Mouse (Mus musculus) embryonic facial prominence, embryonic 13.5 days (tissue): Measurements from ENCODE around the gene Clec4a1. TPM values are rescaled to one million over a fixed set of nuclear protein-coding genes. Genes with fewer than 3 reads are reported as not detected.

Experiments
- ATAC-seq: fragments of 200-750 bp; cut with Nextera tagmentation; 2 replicates; pipeline ENCODE4 v1.8.0; 2017; ENCODE audit warnings: low read depth; ENCODE audit not compliant: insufficient number of reproducible peaks, insufficient read depth, low FRiP score, low TSS enrichment
- H3K27ac ChIP-seq: fragments of 300-500 bp; sonication (generic); 2 replicates; pipeline ENCODE4 v1.5.1; 2015; ENCODE audit warnings: moderate library complexity, mild to moderate bottlenecking, inconsistent platforms
- H3K27me3 ChIP-seq: fragments of 300-500 bp; sonication (generic); 2 replicates; pipeline ENCODE4 v1.6.1; 2015; ENCODE audit warnings: mild to moderate bottlenecking, inconsistent platforms
- H3K36me3 ChIP-seq: fragments of 300-500 bp; sonication (generic); 2 replicates; pipeline ENCODE4 v1.6.1; 2015; ENCODE audit warnings: mild to moderate bottlenecking, inconsistent platforms
- H3K4me1 ChIP-seq: fragments of 300-500 bp; sonication (generic); 2 replicates; pipeline ENCODE4 v1.6.1; 2015; ENCODE audit warnings: inconsistent platforms
- H3K4me2 ChIP-seq: fragments of 300-500 bp; sonication (generic); 2 replicates; pipeline ENCODE4 v1.6.1; 2015; ENCODE audit warnings: moderate library complexity, mild to moderate bottlenecking, inconsistent platforms
- H3K4me3 ChIP-seq: fragments of 300-500 bp; sonication (generic); 2 replicates; pipeline ENCODE4 v1.5.1; 2015; ENCODE audit warnings: mild to moderate bottlenecking, inconsistent platforms
- H3K9ac ChIP-seq: fragments of 300-500 bp; sonication (generic); 2 replicates; pipeline ENCODE4 v1.6.1; 2015; ENCODE audit warnings: mild to moderate bottlenecking, inconsistent platforms
- H3K9me3 ChIP-seq: fragments of 300-500 bp; sonication (generic); 2 replicates; pipeline ENCODE4 v1.6.1; 2016; ENCODE audit warnings: inconsistent platforms
- WGBS: fragments of 180-500 bp; shearing (Covaris S2); methylation state at CpG from one replicate; pipeline ENCODE4 v1.1.7; 2015; ENCODE audit warnings: mixed read lengths; 5-methylcytosine and 5-hydroxymethylcytosine counted together
- polyA plus RNA-seq: library from polyadenylated mRNA; unstranded; fragments of >200 nt; fragmentation: Nextera tagmentation; extraction: Ambion mirVana; gene quantifications from 2 replicates; pipeline ENCODE4 v1.2.1, GENCODE M21; 2015

The Clec4a1 gene
- polyA plus RNA-seq: 1.5 and 2.5 TPM in 2 replicates

DNA sequence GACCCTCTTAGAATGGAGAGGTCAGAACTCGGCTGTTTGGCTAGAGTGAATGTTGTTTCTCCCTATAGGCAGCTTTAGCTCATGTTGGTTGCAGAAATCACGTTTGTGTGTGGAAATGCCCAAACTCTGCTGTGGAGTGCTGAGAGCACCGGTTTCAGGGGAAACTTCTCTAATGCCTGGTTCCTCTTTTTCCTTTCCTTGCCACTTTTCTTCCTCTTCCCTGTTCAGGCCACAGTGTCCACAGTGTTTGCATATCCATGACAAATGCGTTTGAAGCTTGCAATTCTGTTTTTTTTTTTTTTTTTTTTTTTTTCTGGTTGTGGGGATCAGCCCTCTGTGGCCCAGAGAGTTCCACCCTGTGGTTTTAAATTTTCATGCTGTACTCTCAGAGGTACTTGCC is at the start of gene Clec4a1:
Clec4a1 (plus strand) TSS at position 398 of the 400 bp plus-strand sequence.
- no peaks in the 10 kb centered on the region for H3K36me3 ChIP-seq
- H3K9me3 ChIP-seq: no peaks in the 10 kb centered on the region
- WGBS: 65% methylated on average over 4 of the region's 4 CpGs
- ATAC-seq: no peak
- no peak within 1 kb of the TSS for H3K4me3 ChIP-seq
- no peaks in the 10 kb centered on the region for H3K27me3 ChIP-seq
- H3K4me1 ChIP-seq: no peaks in the 10 kb centered on the region
- H3K4me2 ChIP-seq: no peak within 1 kb of the TSS
- H3K9ac ChIP-seq: no peak within 1 kb of the TSS
- no peak within 1 kb of the TSS for H3K27ac ChIP-seq

DNA sequence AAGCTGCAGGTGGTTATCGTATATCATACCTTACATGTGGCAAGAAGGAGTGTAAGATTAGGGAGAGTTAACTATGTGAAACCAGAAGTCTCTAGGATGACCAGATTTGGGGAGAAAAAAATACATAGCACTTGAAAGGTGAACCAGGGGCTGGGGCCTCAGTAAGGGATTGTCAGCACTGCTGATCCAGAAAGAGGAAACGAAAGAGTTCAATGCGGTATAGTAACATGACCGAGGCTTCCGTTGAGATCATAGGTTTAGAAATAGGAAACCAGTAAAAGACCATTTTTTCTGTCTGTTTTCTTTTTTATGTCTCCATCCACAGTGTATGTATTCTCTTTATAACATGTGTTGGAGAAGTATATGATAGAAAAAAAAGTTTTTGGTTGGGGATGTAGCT is 48.8 kb upstream of the Clec4a1 start:
- Histone ChIP-seq H3K4me2 (no peak overlapping the region), H3K27me3 (no peaks in the 10 kb centered on the region), H3K27ac (no peak overlapping the region), H3K36me3 (no peaks in the 10 kb centered on the region), H3K9me3 (no peaks in the 10 kb centered on the region), H3K4me3 (no peak overlapping the region), H3K4me1 (peaks cover 12% of the 10 kb centered on the region), H3K9ac (no peak overlapping the region)
- no peak for ATAC-seq
- 94% methylated on average over 5 of the region's 5 CpGs for WGBS

DNA sequence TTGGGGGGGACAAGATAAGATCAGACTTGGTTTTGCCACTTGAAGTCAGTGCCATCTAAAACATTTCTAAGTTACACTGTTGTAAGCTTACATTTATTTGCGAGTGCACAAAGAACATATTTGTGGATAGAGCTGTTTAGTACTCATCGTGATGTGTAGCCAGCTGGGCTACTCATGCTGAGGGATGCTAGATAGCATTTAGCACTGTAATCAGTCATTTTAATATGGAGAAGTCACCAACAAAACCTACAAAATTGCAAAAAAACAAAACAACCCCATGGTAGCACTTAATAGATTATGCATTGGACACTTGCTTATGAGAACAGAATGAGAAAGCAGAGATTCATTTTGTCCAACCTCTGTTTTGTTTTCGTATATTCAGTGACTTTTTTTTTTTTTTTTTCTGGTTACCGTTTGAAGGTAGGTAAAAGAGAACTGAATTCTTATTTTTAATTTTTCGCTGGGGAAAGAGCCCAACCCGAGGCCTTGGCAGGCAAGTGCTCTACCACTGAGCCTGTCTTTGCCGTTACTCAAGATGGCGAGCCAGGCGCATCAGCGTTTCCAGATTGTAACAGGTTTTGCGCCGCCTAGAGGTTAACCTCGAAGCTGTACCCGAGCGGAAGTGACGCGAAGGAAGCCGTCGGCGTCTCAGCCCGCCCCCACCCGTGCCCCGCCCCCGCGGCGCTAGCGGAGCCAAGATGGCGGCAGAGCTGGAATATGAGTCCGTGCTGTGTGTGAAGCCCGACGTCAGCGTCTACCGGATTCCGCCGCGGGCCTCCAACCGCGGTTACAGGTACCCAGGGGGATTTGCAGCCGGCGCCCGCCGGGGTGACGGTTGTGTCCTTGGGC is 47.6 kb upstream of the Clec4a1 start, which contains the start of gene Necap1:
Necap1 (plus strand) TSS at position 604 of the 849 bp plus-strand sequence.
- peak; percentile 90 for ATAC-seq
- H3K4me1 ChIP-seq: peaks cover 16% of the 10 kb centered on the region
- H3K9ac ChIP-seq: peak within 1 kb of the TSS; percentile 88
- WGBS: 8% methylated on average over 43 of the region's 43 CpGs
- peak within 1 kb of the TSS; percentile 60 for H3K4me2 ChIP-seq
- H3K9me3 ChIP-seq: no peaks in the 10 kb centered on the region
- no peaks in the 10 kb centered on the region for H3K27me3 ChIP-seq
- 0 out of 2 replicates have a peak, but pooled peaks cover 6% of the 10 kb centered on the region for H3K36me3 ChIP-seq
- H3K27ac ChIP-seq: peak within 1 kb of the TSS; percentile 87
- H3K4me3 ChIP-seq: peak within 1 kb of the TSS; percentile 80

DNA sequence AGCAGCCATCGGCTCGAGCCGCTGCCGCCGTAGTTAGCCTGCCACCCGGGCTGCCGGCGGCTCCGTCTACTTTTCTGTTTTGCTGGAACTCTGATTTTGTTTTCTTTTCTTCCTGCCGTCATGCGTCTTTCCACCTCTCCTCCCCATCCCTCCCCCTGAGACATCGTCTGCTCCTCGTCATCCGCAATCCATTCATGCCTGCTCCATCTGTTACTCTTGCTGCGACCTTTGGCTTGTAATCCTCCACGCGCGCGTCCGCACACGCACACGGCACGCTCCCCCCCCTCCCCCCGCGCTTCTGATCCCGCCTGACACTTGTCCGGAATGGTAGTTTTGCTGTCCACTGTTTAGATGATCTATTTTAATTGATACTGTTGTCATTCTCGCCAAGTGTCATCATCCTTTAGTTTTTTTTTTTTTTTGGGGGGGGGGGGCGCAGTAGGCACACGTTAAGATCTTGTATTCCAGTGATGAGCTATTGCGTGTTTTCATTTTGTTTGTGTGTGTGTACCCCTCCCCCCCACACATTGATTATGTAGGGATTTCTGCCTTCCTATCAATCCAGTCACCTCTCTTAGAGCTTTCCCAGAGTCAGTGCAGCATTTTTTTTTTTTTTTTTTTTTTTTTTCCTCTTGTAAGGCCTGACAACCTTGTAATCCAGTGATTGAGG is 46.8 kb upstream of the Clec4a1 start:
- peak overlapping the region; percentile 87 for H3K27ac ChIP-seq
- H3K9ac ChIP-seq: peak overlapping the region; percentile 88
- H3K4me2 ChIP-seq: peak overlapping the region; percentile 60
- under 1% methylated on average over 31 of the region's 31 CpGs for WGBS
- no peaks in the 10 kb centered on the region for H3K27me3 ChIP-seq
- H3K4me3 ChIP-seq: peak overlapping the region; percentile 80
- ATAC-seq: no peak
- peaks cover 16% of the 10 kb centered on the region for H3K4me1 ChIP-seq
- no peaks in the 10 kb centered on the region for H3K9me3 ChIP-seq
- H3K36me3 ChIP-seq: peaks cover 8% of the 10 kb centered on the region

DNA sequence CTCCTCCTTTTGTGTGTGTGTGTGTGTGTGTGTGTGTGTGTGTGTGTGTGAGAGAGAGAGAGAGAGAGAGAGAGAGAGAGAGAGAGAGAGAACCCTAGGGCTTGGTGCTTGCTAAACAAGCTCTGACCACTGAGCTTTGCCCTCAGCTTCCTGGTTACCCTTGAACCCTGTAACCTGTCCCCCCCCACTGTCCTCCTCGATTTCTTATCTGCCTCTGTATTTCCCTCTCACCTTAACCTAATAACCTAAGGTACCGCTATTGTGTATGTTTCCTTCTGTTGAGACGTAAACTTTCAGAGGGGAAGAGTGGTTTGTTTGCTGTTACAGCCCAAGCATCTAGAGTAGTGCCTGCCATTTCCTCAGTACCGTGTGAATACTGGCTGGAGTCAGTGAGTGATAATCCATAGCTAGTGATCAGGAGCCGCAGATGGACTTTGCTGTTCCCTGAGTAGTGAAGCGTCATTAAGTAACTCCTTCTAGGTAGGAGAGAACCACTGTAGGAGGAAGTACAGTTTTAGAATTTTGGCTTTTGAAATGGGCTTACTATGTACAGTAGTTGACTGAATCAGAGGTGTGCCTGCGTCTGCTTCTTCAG is 42.4 kb upstream of the Clec4a1 start:
- peaks cover 49% of the 10 kb centered on the region for H3K36me3 ChIP-seq
- H3K4me3 ChIP-seq: no peak overlapping the region
- no peaks in the 10 kb centered on the region for H3K27me3 ChIP-seq
- H3K4me2 ChIP-seq: no peak overlapping the region
- peaks cover 16% of the 10 kb centered on the region for H3K4me1 ChIP-seq
- H3K9ac ChIP-seq: no peak overlapping the region
- no peaks in the 10 kb centered on the region for H3K9me3 ChIP-seq
- H3K27ac ChIP-seq: no peak overlapping the region
- ATAC-seq: no peak
- WGBS: 94% methylated on average over 7 of the region's 7 CpGs

DNA sequence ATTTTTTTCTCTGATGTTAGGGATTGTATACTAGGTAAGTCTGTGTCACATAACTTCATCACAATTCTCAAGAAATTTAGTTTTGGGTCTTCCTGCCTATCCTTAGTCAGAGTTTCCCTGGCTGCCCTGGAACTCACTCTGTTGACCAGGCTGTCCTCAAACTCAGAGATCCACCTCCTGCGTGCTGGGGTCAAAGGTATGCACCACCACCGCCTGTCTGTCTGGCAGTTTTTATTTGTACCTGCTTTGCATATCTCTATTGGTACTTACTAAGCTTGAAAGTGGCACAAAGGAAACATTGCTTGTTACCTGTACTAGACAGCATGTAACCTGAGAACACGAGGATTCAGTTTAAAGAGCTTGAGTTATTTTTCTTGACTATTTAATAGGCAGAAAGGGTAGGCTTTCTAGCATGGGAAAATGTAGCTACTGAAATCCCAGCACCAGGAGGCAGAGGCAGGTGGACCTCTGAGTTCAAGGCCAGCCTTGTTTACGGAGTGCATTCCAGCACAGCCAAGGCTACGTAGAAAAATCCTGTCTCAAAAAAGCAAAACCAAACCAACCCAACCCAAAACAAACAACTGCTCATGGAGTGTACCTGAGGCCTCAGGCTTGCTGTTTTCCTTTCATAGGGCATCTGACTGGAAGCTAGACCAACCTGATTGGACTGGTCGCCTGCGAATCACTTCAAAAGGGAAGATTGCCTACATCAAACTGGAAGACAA is 41.7 kb upstream of the Clec4a1 start:
- Histone ChIP-seq H3K9ac (no peak overlapping the region), H3K9me3 (no peaks in the 10 kb centered on the region), H3K36me3 (peaks cover 56% of the 10 kb centered on the region), H3K27me3 (no peaks in the 10 kb centered on the region), H3K4me2 (no peak overlapping the region), H3K27ac (no peak overlapping the region), H3K4me3 (no peak overlapping the region), H3K4me1 (peaks cover 16% of the 10 kb centered on the region)
- ATAC-seq: no peak
- WGBS: 92% methylated on average over 7 of the region's 7 CpGs

DNA sequence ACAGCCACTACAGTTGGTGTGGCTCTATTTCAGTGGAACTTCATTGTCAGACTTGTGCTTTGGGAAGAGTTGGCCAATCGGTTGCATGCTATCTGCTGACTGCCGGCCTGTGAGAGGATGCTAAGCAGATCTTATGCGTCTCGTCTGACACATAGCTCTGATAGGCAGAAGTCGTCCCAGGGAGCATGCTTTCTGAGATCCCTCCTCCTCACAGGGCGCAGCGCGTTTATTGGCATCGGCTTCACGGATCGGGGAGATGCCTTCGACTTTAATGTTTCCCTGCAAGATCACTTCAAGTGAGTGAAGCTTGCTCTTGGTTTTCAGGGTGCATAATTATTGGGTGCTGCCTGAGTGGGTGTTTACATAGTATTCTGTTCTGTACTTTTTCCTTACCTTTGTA is 40.4 kb upstream of the Clec4a1 start:
- 93% methylated on average over 12 of the region's 12 CpGs for WGBS
- Histone ChIP-seq H3K9ac (no peak overlapping the region), H3K9me3 (no peaks in the 10 kb centered on the region), H3K4me1 (peaks cover 5% of the 10 kb centered on the region; the same call in 1 of the 2 replicates), H3K36me3 (peaks cover 64% of the 10 kb centered on the region), H3K4me3 (no peak overlapping the region), H3K4me2 (no peak overlapping the region), H3K27me3 (no peaks in the 10 kb centered on the region), H3K27ac (no peak overlapping the region)
- no peak for ATAC-seq

DNA sequence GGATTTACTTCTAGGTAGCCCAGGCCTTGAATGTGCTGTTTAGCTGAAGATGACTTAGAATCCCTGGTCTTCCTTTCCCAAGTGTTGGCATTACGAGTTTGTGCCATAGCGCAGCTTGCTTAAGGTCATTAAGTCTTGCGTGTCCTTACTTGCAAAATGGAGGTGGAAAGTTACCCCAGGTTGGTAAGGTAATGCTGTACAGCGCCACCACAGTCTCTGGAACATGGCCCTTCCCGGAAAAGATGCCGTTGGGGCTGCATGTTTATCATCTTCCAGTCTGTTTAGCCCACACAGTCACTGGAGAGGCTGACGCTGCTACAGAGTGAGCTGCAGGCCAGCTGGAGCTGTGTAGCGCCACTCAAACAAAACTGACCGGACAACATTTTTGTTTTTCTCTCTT is 38.0 kb upstream of the Clec4a1 start:
- 86% methylated on average over 9 of the region's 9 CpGs for WGBS
- no peaks in the 10 kb centered on the region for H3K4me1 ChIP-seq
- no peak overlapping the region for H3K4me2 ChIP-seq

DNA sequence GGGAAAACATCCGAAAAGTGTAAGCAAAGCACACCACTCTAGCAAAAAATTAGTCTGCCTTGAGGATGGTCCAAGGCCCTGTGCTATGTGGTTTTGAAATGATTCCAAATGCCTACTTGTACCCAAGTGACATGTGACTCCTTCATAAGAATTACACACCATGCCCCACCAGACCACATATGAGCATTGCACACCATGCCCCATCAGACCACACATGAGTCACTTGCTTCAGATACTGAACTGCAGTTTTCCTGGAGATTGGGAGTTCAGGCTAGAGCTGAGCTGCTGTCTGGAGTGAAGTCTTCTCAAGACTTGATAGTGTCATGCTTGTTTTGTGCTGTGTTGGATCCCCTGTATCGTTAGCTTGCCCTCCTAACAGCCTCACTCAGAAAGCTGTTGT is 32.0 kb upstream of the Clec4a1 start:
- H3K9ac ChIP-seq: no peak overlapping the region
- peaks cover 65% of the 10 kb centered on the region for H3K36me3 ChIP-seq
- WGBS: 90% methylated on average over 2 of the region's 2 CpGs

More for the DNA sequence above, 38.0 kb upstream of the Clec4a1 start:
- peaks cover 81% of the 10 kb centered on the region for H3K36me3 ChIP-seq
- no peak overlapping the region for H3K4me3 ChIP-seq
- ATAC-seq: no peak
- H3K9ac ChIP-seq: no peak overlapping the region
- H3K27me3 ChIP-seq: no peaks in the 10 kb centered on the region
- no peak overlapping the region for H3K27ac ChIP-seq
- no peaks in the 10 kb centered on the region for H3K9me3 ChIP-seq

DNA sequence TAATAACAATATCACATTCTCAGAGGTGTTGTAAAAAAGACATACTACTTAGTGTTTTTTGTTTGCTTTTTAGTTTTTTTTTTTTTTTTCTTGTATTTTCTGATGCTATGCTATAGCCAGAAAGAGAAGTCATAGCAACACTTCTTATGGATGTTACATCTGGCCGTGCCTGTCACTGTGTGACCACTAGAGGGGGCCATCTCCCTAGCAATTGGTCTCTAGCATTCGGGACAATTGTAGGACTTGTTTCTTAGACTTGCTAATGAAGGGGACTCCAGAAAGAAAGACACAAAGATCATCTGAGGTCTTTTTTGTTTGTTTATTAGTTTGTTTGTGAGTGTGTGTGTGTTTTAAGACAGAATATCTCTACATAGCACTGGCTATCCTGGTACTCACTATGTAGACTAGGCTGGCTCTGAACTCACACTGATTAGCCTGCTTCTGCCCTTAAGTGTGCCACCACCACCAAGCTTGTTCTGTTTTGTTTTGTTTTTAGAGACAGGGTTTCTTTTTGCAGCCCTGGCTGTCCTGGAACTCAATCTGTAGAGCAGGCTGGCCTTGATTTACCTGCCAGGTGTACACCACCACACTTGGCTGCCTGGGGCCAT is 29.1 kb upstream of the Clec4a1 start:
- Histone ChIP-seq H3K4me2 (no peak overlapping the region), H3K36me3 (peaks cover 48% of the 10 kb centered on the region), H3K4me3 (no peak overlapping the region), H3K27me3 (no peaks in the 10 kb centered on the region), H3K4me1 (no peaks in the 10 kb centered on the region), H3K27ac (no peak overlapping the region), H3K9ac (no peak overlapping the region), H3K9me3 (no peaks in the 10 kb centered on the region)
- ATAC-seq: no peak
- 17% methylated on average over 2 of the region's 2 CpGs for WGBS

More for the DNA sequence above, 32.0 kb upstream of the Clec4a1 start:
- Histone ChIP-seq H3K9me3 (no peaks in the 10 kb centered on the region), H3K4me2 (no peak overlapping the region), H3K27me3 (no peaks in the 10 kb centered on the region), H3K4me3 (no peak overlapping the region), H3K4me1 (no peaks in the 10 kb centered on the region), H3K27ac (no peak overlapping the region)
- ATAC-seq: no peak

DNA sequence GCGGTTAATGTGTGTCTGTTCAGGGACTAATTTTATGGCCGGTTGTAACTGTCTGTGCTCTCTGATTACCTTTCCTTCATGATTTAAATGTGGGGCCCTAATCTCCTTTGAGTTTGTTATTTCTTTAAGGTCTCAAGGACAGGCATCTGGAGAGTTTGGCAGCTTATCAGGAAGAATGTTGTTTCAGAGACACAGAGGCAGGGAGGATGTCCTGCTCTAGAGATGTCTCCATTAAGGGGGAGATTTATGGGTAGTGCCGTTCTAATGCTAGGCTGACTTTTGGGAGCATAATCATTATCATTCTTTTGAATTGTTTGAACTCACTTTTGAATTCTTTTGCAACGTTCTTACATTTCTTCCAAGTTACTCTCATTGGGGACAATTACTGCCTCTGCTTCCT is 1.7 kb upstream of the Clec4a1 start:
- Histone ChIP-seq H3K27me3 (no peaks in the 10 kb centered on the region), H3K9me3 (no peaks in the 10 kb centered on the region), H3K27ac (no peak overlapping the region), H3K36me3 (no peaks in the 10 kb centered on the region), H3K4me3 (no peak overlapping the region), H3K9ac (no peak overlapping the region), H3K4me1 (no peaks in the 10 kb centered on the region), H3K4me2 (no peak overlapping the region)
- no peak for ATAC-seq
- 86% methylated on average over 4 of the region's 4 CpGs for WGBS
